Mouse (Mus musculus) bone marrow, adult 2 months (tissue): Measurements from ENCODE around the gene Cbx2. TPM values are rescaled to one million over a fixed set of nuclear protein-coding genes. Genes with fewer than 3 reads are reported as not detected.
A peak's percentile ranks its signal among the peaks of the same experiment; 100 is the strongest.

Source experiments
- H3K27ac ChIP-seq: fragments of 200-500 bp; 2 replicates; pipeline ENCODE4 v1.5.1; 2012; ENCODE audit warnings: low read depth, mild to moderate bottlenecking, control low read depth, inconsistent platforms, low read length; ENCODE audit not compliant: control insufficient read depth, poor library complexity, insufficient read depth
- H3K4me1 ChIP-seq: fragments of 200-500 bp; 2 replicates; pipeline ENCODE4 v1.6.1; 2011; ENCODE audit warnings: low read length; ENCODE audit not compliant: control insufficient read depth, insufficient read depth
- H3K4me3 ChIP-seq: fragments of 200-500 bp; replicated peaks from 2 replicates; pipeline ENCODE3; 2011; ENCODE audit warnings: mild to moderate bottlenecking, low read depth, low read length, control low read depth; ENCODE audit not compliant: control insufficient read depth
- CTCF ChIP-seq: fragments of 200-500 bp; IDR thresholded peaks from 2 replicates; pipeline ENCODE4 v1.5.1; 2011; ENCODE audit warnings: low read length, control low read depth; ENCODE audit not compliant: control insufficient read depth, insufficient read depth
- POLR2A ChIP-seq: fragments of 200-500 bp; IDR thresholded peaks from 2 replicates; pipeline ENCODE4 v1.6.1; 2011; ENCODE audit warnings: low read depth, mild to moderate bottlenecking, control low read depth, low read length, borderline replicate concordance; ENCODE audit not compliant: control insufficient read depth
- WGBS: fragments of 180-500 bp; shearing (Covaris S2); methylation state at CpG from one replicate; pipeline ENCODE4 v1.1.7; 2018; 5-methylcytosine and 5-hydroxymethylcytosine counted together
- polyA plus RNA-seq: library from polyadenylated mRNA; stranded (reverse); fragments of >200 nt; gene quantifications from 2 replicates; pipeline ENCODE4 v1.2.4, GENCODE M21; 2011; ENCODE audit warnings: low replicate concordance; ENCODE audit not compliant: missing spikeins, insufficient read depth, insufficient read length

Gene Cbx2
- polyA plus RNA-seq = 0.34 and 2.8 TPM in 2 replicates

- TF ChIP-seq CTCF (no peak), POLR2A (no peak)
- Histone ChIP-seq H3K27ac (no peak within 1 kb of the TSS), H3K4me3 (peak within 1 kb of the TSS; percentile 43), H3K4me1 (no peaks in the 10 kb centered on the region)
- WGBS = under 1% methylated on average over 79 of the region's 99 CpGs
Observed at GRCm38 (mm10) chr11:119022895-119023615, at the start of gene Cbx2. TSS of gene Cbx2 (plus strand) at chr11:119022962.

DNA sequence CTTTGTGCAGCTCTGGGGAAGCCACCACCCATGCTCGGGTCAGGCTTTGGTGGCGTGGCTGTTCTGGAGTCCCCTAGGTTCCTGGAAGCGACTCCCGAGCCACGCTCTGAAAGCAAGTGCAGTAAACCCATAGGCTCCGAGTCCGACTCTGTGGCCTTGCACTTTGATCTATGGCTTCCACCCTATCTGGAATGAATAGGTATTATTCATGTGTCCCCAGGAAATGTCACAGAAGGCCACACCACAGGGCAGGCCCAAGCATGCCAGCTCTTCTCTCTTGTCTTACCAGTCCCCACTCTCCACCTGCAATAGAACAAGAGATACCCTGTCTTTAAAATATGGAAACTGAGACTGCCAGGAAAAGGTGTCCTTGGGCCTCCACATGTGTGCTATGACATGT is 48.4 kb upstream of the Cbx2 start:
- Histone ChIP-seq H3K27ac (no peak overlapping the region), H3K4me3 (no peak overlapping the region), H3K4me1 (no peaks in the 10 kb centered on the region; the same call in 1 of the 2 replicates)
- 80% methylated on average over 7 of the region's 7 CpGs for WGBS
- TF ChIP-seq CTCF (no peak), POLR2A (no peak)

GRCm38 (mm10) chr11:118975427-118975826 is 47.3 kb upstream of the Cbx2 start:
- no peaks in the 10 kb centered on the region; the same call in 1 of the 2 replicates for H3K4me1 ChIP-seq
- TF ChIP-seq POLR2A = no peak
- TF ChIP-seq CTCF = peak; percentile 69
- WGBS = 3% methylated on average over 10 of the region's 10 CpGs
- H3K27ac ChIP-seq = no peak overlapping the region
- H3K4me3 ChIP-seq = no peak overlapping the region

DNA sequence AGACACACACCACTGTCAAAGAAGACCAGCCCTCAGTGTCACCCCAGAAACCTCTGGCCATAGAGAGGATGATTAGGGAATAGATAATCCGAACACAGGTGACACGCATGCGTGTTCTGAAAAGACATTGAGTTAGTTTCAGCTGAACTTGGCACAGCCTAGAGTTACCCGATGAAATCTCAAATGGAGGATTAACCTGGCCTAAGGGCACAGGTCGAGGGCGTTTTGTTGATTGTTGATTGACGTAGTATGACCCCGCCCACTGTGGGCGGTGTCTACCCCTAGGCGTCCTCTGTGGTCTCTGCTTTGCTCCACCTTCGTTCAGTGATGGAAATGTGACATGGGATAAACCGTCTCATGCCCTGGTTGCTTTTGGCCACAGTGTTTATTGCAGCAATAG is 46.8 kb upstream of the Cbx2 start:
- TF ChIP-seq POLR2A = no peak
- TF ChIP-seq CTCF = no peak
- Histone ChIP-seq H3K4me3 (no peak overlapping the region), H3K27ac (no peak overlapping the region), H3K4me1 (no peaks in the 10 kb centered on the region; the same call in 1 of the 2 replicates)
- WGBS = 14% methylated on average over 12 of the region's 12 CpGs

GRCm38 (mm10) chr11:118980388-118980787 is 42.4 kb upstream of the Cbx2 start:
- WGBS = 40% methylated on average over 2 of the region's 2 CpGs
- no peaks in the 10 kb centered on the region; the same call in 1 of the 2 replicates for H3K4me1 ChIP-seq
- no peak for TF ChIP-seq POLR2A
- TF ChIP-seq CTCF = no peak
- no peak overlapping the region for H3K4me3 ChIP-seq
- H3K27ac ChIP-seq = no peak overlapping the region

- H3K4me1 ChIP-seq = no peaks in the 10 kb centered on the region; the same call in 1 of the 2 replicates
- no peak overlapping the region for H3K27ac ChIP-seq
- TF ChIP-seq CTCF = no peak
- TF ChIP-seq POLR2A = no peak
- H3K4me3 ChIP-seq = no peak overlapping the region
- 33% methylated on average over 18 of the region's 18 CpGs for WGBS
Observed at GRCm38 (mm10) chr11:118981012-118981776, 41.6 kb upstream of the Cbx2 start.

DNA sequence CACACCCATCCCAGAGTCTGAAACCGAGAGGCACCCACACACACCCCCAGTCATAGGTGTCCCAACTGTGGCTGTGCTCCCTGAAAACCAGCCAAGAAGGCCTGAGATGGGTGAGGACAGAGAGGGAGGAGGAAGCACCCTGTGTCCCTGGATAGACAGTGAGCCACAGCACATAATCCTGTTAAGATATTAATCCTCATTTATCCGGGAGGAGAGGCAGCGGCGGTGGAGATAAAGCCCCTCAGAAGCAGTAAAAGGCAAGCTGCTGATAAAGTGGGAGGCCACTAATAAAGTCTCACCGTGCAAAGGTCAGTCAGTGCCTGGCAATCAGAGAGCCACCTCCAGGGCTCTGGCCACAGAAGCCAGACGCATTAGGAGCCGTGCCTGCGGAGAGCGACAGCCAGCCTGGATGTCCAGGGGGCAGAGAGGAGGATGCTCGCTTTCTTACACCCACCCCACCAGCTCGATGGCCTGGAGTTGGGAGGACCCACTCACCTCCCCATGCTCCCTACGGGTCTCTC is 40.1 kb upstream of the Cbx2 start:
- Histone ChIP-seq H3K4me1 (no peaks in the 10 kb centered on the region; the same call in 1 of the 2 replicates), H3K4me3 (no peak overlapping the region), H3K27ac (no peak overlapping the region)
- 79% methylated on average over 12 of the region's 12 CpGs for WGBS
- TF ChIP-seq CTCF (no peak), POLR2A (no peak)

DNA sequence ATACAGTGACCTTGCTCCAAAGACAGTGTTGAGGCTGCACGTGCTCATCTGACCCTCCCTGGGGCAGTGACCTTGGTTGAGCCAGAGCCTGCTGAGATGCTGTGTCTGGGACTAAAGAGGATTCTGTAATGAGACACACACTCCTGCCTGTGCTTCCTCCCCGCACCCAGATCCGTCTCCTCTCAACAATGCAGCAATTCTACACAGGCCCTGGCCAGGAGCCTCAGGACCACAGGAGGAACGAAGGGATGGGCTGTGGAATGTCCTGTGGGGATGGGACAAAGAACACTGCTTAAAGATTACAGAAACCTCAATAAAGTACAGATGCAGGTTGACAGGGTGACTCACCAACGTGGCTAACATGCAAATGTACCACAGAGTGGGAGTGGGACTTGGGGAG is 37.2 kb upstream of the Cbx2 start:
- TF ChIP-seq POLR2A (no peak), CTCF (no peak)
- H3K27ac ChIP-seq = no peak overlapping the region
- WGBS = 64% methylated on average over 5 of the region's 5 CpGs
- no peak overlapping the region for H3K4me3 ChIP-seq
- H3K4me1 ChIP-seq = no peaks in the 10 kb centered on the region; the same call in 1 of the 2 replicates
